Mouse (Mus musculus) testis, adult 2 months (tissue): Measurements from ENCODE around the gene Prkar2b.

ENCODE experiments used
- CTCF ChIP-seq: fragments of 200-500 bp; IDR thresholded peaks from 2 replicates; pipeline ENCODE4 v1.5.1; 2012; ENCODE audit warnings: low read depth, mild to moderate bottlenecking, inconsistent platforms, low read length, moderate library complexity; ENCODE audit not compliant: control insufficient read depth, insufficient read depth, insufficient replicate concordance
- POLR2A ChIP-seq: fragments of 200-500 bp; IDR thresholded peaks from 2 replicates; pipeline ENCODE4 v1.6.1; 2012; ENCODE audit warnings: low read depth, mild to moderate bottlenecking, inconsistent platforms, low read length, moderate library complexity; ENCODE audit not compliant: control insufficient read depth

- TF ChIP-seq POLR2A (no peak), CTCF (no peak)
These were observed 51.7 kb downstream of the Prkar2b start for GRCm38 (mm10) chr12:32009267-32009984.
